Mouse (Mus musculus) small intestine, adult 2 months (tissue): ENCODE measurements around the gene 2610008E11Rik. TPM values are rescaled to one million over a fixed set of nuclear protein-coding genes. Genes with fewer than 3 reads are reported as not detected.

Source experiments
- H3K27ac ChIP-seq: fragments of 200-500 bp; 2 replicates; pipeline ENCODE4 v1.5.1; 2012; ENCODE audit warnings: low read depth, low read length, control low read depth, inconsistent platforms; ENCODE audit not compliant: insufficient read depth
- H3K27me3 ChIP-seq: fragments of 200-500 bp; 2 replicates; pipeline ENCODE4 v1.6.1; 2012; ENCODE audit warnings: mild to moderate bottlenecking, moderate library complexity, low read length, inconsistent platforms; ENCODE audit not compliant: control insufficient read depth, insufficient read depth
- H3K36me3 ChIP-seq: fragments of 200-500 bp; 2 replicates; pipeline ENCODE4 v1.6.1; 2012; ENCODE audit warnings: mild to moderate bottlenecking, low read length, control low read depth, inconsistent platforms; ENCODE audit not compliant: control insufficient read depth, insufficient read depth
- H3K4me1 ChIP-seq: fragments of 200-500 bp; 2 replicates; pipeline ENCODE4 v1.6.1; 2012; ENCODE audit warnings: low read length, inconsistent platforms, mixed read lengths; ENCODE audit not compliant: control insufficient read depth, insufficient read depth, insufficient read length
- H3K4me3 ChIP-seq: fragments of 200-500 bp; 2 replicates; pipeline ENCODE4 v1.5.1; 2012; ENCODE audit warnings: low read depth, mild to moderate bottlenecking, control low read depth, inconsistent platforms, low read length, moderate library complexity
- CTCF ChIP-seq: fragments of 200-500 bp; IDR thresholded peaks from 2 replicates; pipeline ENCODE4 v1.5.1; 2012; ENCODE audit warnings: low read depth, mild to moderate bottlenecking, control low read depth, inconsistent platforms, low read length, moderate library complexity, mixed read lengths; ENCODE audit not compliant: insufficient replicate concordance, insufficient read length; ENCODE audit errors: extremely low read depth
- POLR2A ChIP-seq: fragments of 200-500 bp; IDR thresholded peaks from 2 replicates; pipeline ENCODE4 v1.6.1; 2012; ENCODE audit warnings: low read depth, mild to moderate bottlenecking, control low read depth, inconsistent platforms, low read length, moderate library complexity
- WGBS: fragments of 180-500 bp; shearing (Covaris S2); methylation state at CpG from one replicate; pipeline ENCODE4 v1.1.7; 2018; 5-methylcytosine and 5-hydroxymethylcytosine counted together
- polyA plus RNA-seq: library from polyadenylated mRNA; depleted of rRNA; stranded (reverse); fragments of >200 nt; gene quantifications from 2 replicates; pipeline ENCODE4 v1.2.3, GENCODE M21; 2012; rRNA removed

2610008E11Rik gene
- 0.51 and 0.55 TPM in 2 replicates for polyA plus RNA-seq

DNA sequence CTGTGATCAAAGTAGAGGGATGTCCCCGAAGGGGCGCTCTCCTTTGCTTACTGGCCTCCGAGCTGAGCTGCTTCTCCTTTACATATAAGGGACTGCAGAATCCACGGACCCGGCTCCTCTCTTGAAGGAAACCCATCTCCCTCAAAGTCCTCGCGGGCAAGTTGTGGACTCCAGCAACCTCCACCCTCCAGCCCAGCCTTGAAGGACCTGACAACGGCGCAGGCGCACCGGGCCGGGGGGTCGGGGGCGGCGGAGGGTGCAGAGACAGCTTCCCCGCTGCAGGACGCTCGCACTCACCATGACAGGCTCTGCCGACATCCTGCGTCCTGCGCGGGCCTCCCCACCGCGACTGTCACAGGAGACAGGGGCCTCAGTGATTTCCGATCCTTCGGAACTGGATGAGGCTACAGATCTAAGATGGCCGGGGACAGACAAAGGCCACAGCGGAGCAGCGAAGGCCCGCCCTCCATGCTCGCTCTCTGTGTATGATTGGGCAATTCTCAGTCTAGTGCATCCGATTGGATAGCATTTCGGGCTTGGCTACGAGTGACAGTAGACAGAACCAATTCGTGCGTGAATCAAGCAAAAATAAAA, at the start of gene 2610008E11Rik:
TSS of gene 2610008E11Rik (minus strand) at position 440 of the 594 bp plus-strand sequence.
- H3K4me3 ChIP-seq: peak within 1 kb of the TSS; percentile 87
- TF ChIP-seq POLR2A: no peak; the same call in 1 of the 2 replicates
- TF ChIP-seq CTCF: no peak
- under 1% methylated on average over 36 of the region's 36 CpGs for WGBS
- H3K4me1 ChIP-seq: no peaks in the 10 kb centered on the region
- peak within 1 kb of the TSS; percentile 37; the same call in 1 of the 2 replicates for H3K27ac ChIP-seq
- no peaks in the 10 kb centered on the region for H3K27me3 ChIP-seq
- H3K36me3 ChIP-seq: peaks cover 10% of the 10 kb centered on the region

DNA sequence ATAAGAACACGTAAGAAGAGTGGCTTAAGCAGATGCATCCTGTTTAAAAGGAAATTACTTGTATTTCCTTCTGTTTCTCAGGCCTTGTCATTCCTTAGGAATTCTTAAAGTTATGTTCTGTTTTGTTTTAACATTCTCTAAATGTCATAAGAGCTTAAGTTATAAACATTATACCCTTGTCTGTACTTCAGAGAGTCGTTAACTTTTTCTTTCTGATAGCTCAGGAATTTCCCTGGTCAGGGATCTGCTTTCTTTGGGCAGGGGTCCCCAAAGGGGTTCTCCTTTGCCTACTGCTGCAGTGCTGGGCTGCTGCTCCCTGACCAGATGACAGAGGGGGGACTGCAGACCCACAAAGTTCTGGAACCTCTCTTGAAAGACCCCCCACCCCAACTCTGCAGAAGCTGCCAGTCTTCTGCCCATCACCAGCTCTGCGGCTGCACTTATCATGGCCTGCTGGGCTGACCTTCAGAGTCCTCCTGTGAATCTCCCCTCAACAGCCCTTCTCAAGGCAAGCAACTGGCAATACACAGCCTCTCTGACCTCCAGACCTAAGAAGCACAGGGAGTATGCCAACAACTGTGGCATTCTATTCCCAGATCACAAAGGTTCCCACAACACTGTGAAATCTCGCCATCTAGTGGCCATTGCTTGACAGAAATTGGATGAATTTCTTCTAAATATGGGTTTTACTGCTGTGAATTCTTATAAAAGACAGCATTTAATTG, 18.9 kb upstream of the 2610008E11Rik start:
- no peaks in the 10 kb centered on the region for H3K36me3 ChIP-seq
- no peak overlapping the region for H3K27ac ChIP-seq
- no peaks in the 10 kb centered on the region for H3K4me1 ChIP-seq
- no peaks in the 10 kb centered on the region for H3K27me3 ChIP-seq
- 37% methylated on average over 4 of the region's 4 CpGs for WGBS
- no peak overlapping the region for H3K4me3 ChIP-seq
- no peak for TF ChIP-seq CTCF
- TF ChIP-seq POLR2A: no peak

DNA sequence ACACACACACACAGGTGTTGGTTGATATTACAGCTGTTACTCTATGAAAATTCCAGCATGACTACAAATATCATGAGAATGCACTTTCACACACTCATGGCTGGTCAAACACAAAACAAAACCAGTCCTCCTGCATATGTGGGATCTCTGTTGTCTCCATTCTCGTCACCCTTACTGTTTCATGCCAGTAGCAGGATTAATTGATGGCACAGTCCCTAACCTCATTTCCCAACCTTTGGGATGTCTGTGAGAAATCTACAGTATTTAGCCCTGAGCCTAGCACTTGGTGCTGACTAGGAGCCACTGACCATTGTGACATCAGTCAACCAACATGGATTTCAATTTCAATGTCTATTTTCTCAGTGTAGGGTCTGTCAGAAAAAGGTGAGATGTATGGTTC, 17.7 kb upstream of the 2610008E11Rik start:
- no peaks in the 10 kb centered on the region for H3K36me3 ChIP-seq
- no peak overlapping the region for H3K27ac ChIP-seq
- no peaks in the 10 kb centered on the region for H3K27me3 ChIP-seq
- no peak overlapping the region for H3K4me3 ChIP-seq
- H3K4me1 ChIP-seq: no peaks in the 10 kb centered on the region
- WGBS: 59% methylated on average over 1 of the region's 1 CpGs
- TF ChIP-seq CTCF: no peak
- no peak for TF ChIP-seq POLR2A

GRCm38 (mm10) chr10:79110482-79110881, 13.1 kb upstream of the 2610008E11Rik start:
- Histone ChIP-seq H3K36me3 (no peaks in the 10 kb centered on the region), H3K4me1 (no peaks in the 10 kb centered on the region), H3K4me3 (no peak overlapping the region), H3K27me3 (no peaks in the 10 kb centered on the region), H3K27ac (no peak overlapping the region)
- 89% methylated on average over 5 of the region's 5 CpGs for WGBS
- no peak for TF ChIP-seq CTCF

- Histone ChIP-seq H3K4me3 (no peak overlapping the region), H3K4me1 (no peaks in the 10 kb centered on the region), H3K36me3 (no peaks in the 10 kb centered on the region), H3K27me3 (no peaks in the 10 kb centered on the region), H3K27ac (no peak overlapping the region)
- TF ChIP-seq CTCF: no peak
- no peak for TF ChIP-seq POLR2A
- WGBS: 78% methylated on average over 1 of the region's 1 CpGs
Observed at GRCm38 (mm10) chr10:79109156-79109555, 11.8 kb upstream of the 2610008E11Rik start.

DNA sequence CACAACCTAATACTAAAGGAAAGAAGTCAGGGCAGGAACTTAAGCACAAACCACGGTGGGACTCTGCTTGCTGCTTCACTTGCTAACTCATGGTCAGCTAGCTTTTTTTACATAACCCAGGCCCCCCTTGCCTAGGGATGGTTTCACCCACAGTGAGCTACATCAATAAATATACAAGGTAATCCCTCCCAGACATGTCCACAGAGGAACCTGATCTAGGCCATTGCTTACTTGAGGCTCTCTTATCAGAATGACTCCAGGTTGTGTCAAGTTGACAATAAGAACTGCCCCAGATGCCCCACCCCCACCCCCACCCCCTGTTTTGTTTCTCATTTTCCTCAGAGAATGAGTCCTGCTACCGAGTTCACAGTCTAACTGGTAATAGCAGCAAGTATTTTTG, 10.1 kb upstream of the 2610008E11Rik start:
- no peak overlapping the region for H3K4me3 ChIP-seq
- H3K4me1 ChIP-seq: no peaks in the 10 kb centered on the region
- TF ChIP-seq CTCF (no peak), POLR2A (no peak)

GRCm38 (mm10) chr10:79106325-79107282, 9.2 kb upstream of the 2610008E11Rik start:
- 47% methylated on average over 8 of the region's 8 CpGs for WGBS
- TF ChIP-seq CTCF: no peak
- no peak for TF ChIP-seq POLR2A
- no peak overlapping the region for H3K4me3 ChIP-seq
- H3K4me1 ChIP-seq: no peaks in the 10 kb centered on the region
- H3K36me3 ChIP-seq: no peaks in the 10 kb centered on the region
- no peak overlapping the region for H3K27ac ChIP-seq
- no peaks in the 10 kb centered on the region for H3K27me3 ChIP-seq

More for the DNA sequence above, 10.1 kb upstream of the 2610008E11Rik start:
- H3K27me3 ChIP-seq: no peaks in the 10 kb centered on the region
- 56% methylated on average over 2 of the region's 2 CpGs for WGBS
- H3K36me3 ChIP-seq: no peaks in the 10 kb centered on the region
- H3K27ac ChIP-seq: no peak overlapping the region
